Mouse (Mus musculus) thymus, postnatal 0 days (tissue): ENCODE results near the gene 1700020N01Rik. TPM values are rescaled to one million over a fixed set of nuclear protein-coding genes. Genes with fewer than 3 reads are reported as not detected.

Source experiments
- DNase-seq: peaks from one replicate; pipeline ENCODE4 v3.0.0-alpha.2; 2015; ENCODE audit warnings: low spot score
- polyA plus RNA-seq: library from polyadenylated mRNA; unstranded; fragments of >200 nt; fragmentation: Nextera tagmentation; extraction: Ambion mirVana; gene quantifications from 2 replicates; pipeline ENCODE4 v1.2.1, GENCODE M21; 2015

1700020N01Rik gene
- polyA plus RNA-seq, 1 experiment from 2014 or later = 0.34 TPM

- no peak for DNase-seq
Measured at GRCm38 (mm10) chr10:21668976-21669375, 76.0 kb downstream of the 1700020N01Rik start.

DNA sequence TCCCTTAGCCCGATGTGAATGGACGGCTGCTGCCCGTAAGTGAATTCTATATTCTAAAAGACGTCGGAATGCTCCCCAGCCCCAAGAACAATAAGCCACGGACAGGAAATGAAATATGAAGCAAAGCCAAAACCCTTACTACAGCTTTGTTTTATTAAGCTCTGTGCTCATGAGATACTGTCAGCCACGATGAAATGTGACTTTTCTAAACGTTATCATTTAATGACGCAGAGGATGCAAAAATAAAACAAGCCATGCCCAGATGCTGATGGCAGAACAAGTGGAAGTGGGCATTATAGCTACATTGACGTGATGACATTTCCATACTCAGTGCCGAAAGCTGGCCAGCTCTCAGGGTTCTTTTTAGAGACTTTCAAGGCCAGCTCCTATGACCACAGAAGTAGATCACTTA, 76.8 kb downstream of the 1700020N01Rik start:
- DNase-seq = no peak

DNA sequence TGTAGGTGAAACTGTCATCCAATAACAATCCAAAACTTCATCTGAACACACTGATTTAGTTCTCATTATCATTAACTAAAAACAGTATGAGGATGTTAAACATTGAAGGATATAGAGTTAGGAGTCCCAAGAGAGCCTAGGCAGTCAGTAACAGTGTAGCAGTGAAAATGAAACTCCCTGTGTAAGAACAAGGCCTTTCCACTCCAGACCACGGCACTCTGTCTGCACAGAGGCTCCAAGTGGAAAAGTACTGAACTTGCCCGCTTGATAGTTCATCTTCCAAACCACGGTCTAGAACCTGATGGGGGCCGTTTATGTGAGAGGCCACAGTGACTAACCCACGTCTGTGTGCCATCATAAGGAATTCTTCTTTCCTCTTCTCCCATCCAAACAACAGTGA, 77.2 kb downstream of the 1700020N01Rik start:
- DNase-seq = no peak

Other genes starting within 250 kb of the 1700020N01Rik start
- gene Aldh8a1, start 215.9 kb upstream of the 1700020N01Rik start, polyA plus RNA-seq = 0.05 and 0.06 TPM in 2 replicates